Mouse (Mus musculus) bone marrow, adult 2 months (tissue): ENCODE measurements at regions not wholly inside any gene's neighbourhood (a gene's known extent, or its start where the extent isn't known, plus 50 kb on each side); places are given as distances from the start of the nearest gene placed in this dataset.

Experiments
- CTCF ChIP-seq: fragments of 200-500 bp; IDR thresholded peaks from 2 replicates; pipeline ENCODE4 v1.5.1; 2011; ENCODE audit warnings: low read length, control low read depth; ENCODE audit not compliant: control insufficient read depth, insufficient read depth
- POLR2A ChIP-seq: fragments of 200-500 bp; IDR thresholded peaks from 2 replicates; pipeline ENCODE4 v1.6.1; 2011; ENCODE audit warnings: low read depth, mild to moderate bottlenecking, control low read depth, low read length, borderline replicate concordance; ENCODE audit not compliant: control insufficient read depth

GRCm38 (mm10) chr1:88849421-88849820 lies 147.4 kb upstream of the Arl4c start:
- no peak for TF ChIP-seq POLR2A
- no peak for TF ChIP-seq CTCF
